Mouse (Mus musculus) heart, postnatal 0 days (tissue): Measurements from ENCODE around the gene Ms4a6c. TPM values are rescaled to one million over a fixed set of nuclear protein-coding genes. Genes with fewer than 3 reads are reported as not detected.

Experiments
- ATAC-seq: fragments of 200-750 bp; cut with Nextera tagmentation; 2 replicates; pipeline ENCODE4 v1.8.0; 2017; ENCODE audit warnings: low read depth, moderate number of reproducible peaks, moderate library complexity; ENCODE audit not compliant: insufficient read depth
- DNase-seq: peaks from one replicate; pipeline ENCODE4 v3.0.0-alpha.2; 2016; ENCODE audit warnings: low spot score
- H3K27ac ChIP-seq: fragments of 300-500 bp; sonication (generic); 2 replicates; pipeline ENCODE4 v1.5.1; 2014; ENCODE audit warnings: low read depth, mild to moderate bottlenecking
- H3K27me3 ChIP-seq: fragments of 300-500 bp; sonication (generic); 2 replicates; pipeline ENCODE4 v1.6.1; 2014; ENCODE audit warnings: low read length, mixed read lengths; ENCODE audit not compliant: control insufficient read depth, insufficient read depth
- H3K36me3 ChIP-seq: fragments of 300-500 bp; sonication (generic); replicated peaks from 2 replicates; pipeline ENCODE4 v1.6.1; 2014; ENCODE audit warnings: low read length, mixed read lengths; ENCODE audit not compliant: control insufficient read depth, insufficient read depth
- H3K4me1 ChIP-seq: fragments of 300-500 bp; sonication (generic); 2 replicates; pipeline ENCODE4 v1.6.1; 2014; ENCODE audit warnings: antibody characterized with exemption; ENCODE audit not compliant: control insufficient read depth, insufficient read depth
- H3K4me2 ChIP-seq: fragments of 300-500 bp; sonication (generic); 2 replicates; pipeline ENCODE4 v1.6.1; 2014; ENCODE audit warnings: low read depth, mild to moderate bottlenecking, low read length, moderate library complexity
- H3K4me3 ChIP-seq: fragments of 300-500 bp; sonication (generic); 2 replicates; pipeline ENCODE4 v1.5.1; 2014; ENCODE audit warnings: low read depth, low read length
- H3K9ac ChIP-seq: fragments of 300-500 bp; sonication (generic); replicated peaks from 2 replicates; pipeline ENCODE4 v1.6.1; 2014; ENCODE audit warnings: low read depth, low read length, mixed read lengths
- H3K9me3 ChIP-seq: fragments of 300-500 bp; sonication (generic); replicated peaks from 2 replicates; pipeline ENCODE4 v1.6.1; 2016; ENCODE audit warnings: low read length; ENCODE audit not compliant: control insufficient read depth
- CTCF ChIP-seq: IDR thresholded peaks from 2 replicates; pipeline ENCODE4 v1.5.1; 2016; ENCODE audit warnings: antibody characterized with exemption, control low read depth, low read depth
- EP300 ChIP-seq: IDR thresholded peaks from 2 replicates; pipeline ENCODE4 v1.6.1; 2016; ENCODE audit warnings: antibody characterized with exemption, low read depth
- WGBS: fragments of 180-500 bp; shearing (Covaris S2); extraction: QIAGEN DNeasy Blood & Tissue Kit; methylation state at CpG from one replicate; pipeline ENCODE4 v1.1.7; 2014; 5-methylcytosine and 5-hydroxymethylcytosine counted together
- polyA plus RNA-seq: library from polyadenylated mRNA; unstranded; fragments of >200 nt; fragmentation: Nextera tagmentation; extraction: Ambion mirVana; gene quantifications from 2 replicates; pipeline ENCODE4 v1.2.1, GENCODE M21; 2015
- total RNA-seq: library from RNA; depleted of rRNA; stranded (reverse); fragments of >200 nt; gene quantifications from 2 replicates; pipeline ENCODE4 v1.2.3, GENCODE M21; 2014; ENCODE audit warnings: low replicate concordance

Gene Ms4a6c
- total and polyA plus RNA-seq, 2 experiments from 2014 or later: 4.0 to 14.5 TPM

- Histone ChIP-seq H3K4me2 (no peak overlapping the region), H3K36me3 (no peaks in the 10 kb centered on the region), H3K4me3 (no peak overlapping the region), H3K27ac (no peak overlapping the region), H3K9ac (no peak overlapping the region), H3K4me1 (no peaks in the 10 kb centered on the region), H3K9me3 (no peaks in the 10 kb centered on the region), H3K27me3 (no peaks in the 10 kb centered on the region)
- no peak for ATAC-seq
- DNase-seq: no peak
- TF ChIP-seq EP300: no peak
- TF ChIP-seq CTCF: no peak
- WGBS: 77% methylated on average over 3 of the region's 3 CpGs
Measured at GRCm38 (mm10) chr19:11485266-11485665, 16.1 kb downstream of the Ms4a6c start.

GRCm38 (mm10) chr19:11485746-11486145, 16.6 kb downstream of the Ms4a6c start, which contains the start of gene Gm8369:
Gene Gm8369 (plus strand): TSS chr19:11485938.
- Histone ChIP-seq H3K27ac (no peak within 1 kb of the TSS), H3K4me2 (no peak within 1 kb of the TSS), H3K9me3 (no peaks in the 10 kb centered on the region), H3K36me3 (no peaks in the 10 kb centered on the region), H3K9ac (no peak within 1 kb of the TSS), H3K27me3 (no peaks in the 10 kb centered on the region), H3K4me1 (no peaks in the 10 kb centered on the region), H3K4me3 (no peak within 1 kb of the TSS)
- TF ChIP-seq EP300 (no peak), CTCF (no peak)
- WGBS: 59% methylated on average over 2 of the region's 2 CpGs
- ATAC-seq (no peak), DNase-seq (no peak)

- TF ChIP-seq CTCF (no peak), EP300 (no peak)
- no peak for ATAC-seq
- no peak overlapping the region for H3K27ac ChIP-seq
- no peak overlapping the region for H3K4me3 ChIP-seq
- 86% methylated on average over 1 of the region's 1 CpGs for WGBS
- H3K9ac ChIP-seq: no peak overlapping the region
- no peaks in the 10 kb centered on the region for H3K27me3 ChIP-seq
- no peak for DNase-seq
- no peaks in the 10 kb centered on the region for H3K9me3 ChIP-seq
- no peak overlapping the region for H3K4me2 ChIP-seq
- no peaks in the 10 kb centered on the region for H3K36me3 ChIP-seq
- H3K4me1 ChIP-seq: no peaks in the 10 kb centered on the region
Measured at GRCm38 (mm10) chr19:11486599-11486998, 17.4 kb downstream of the Ms4a6c start.

- Histone ChIP-seq H3K4me3 (no peak overlapping the region), H3K9me3 (no peaks in the 10 kb centered on the region), H3K27ac (no peak overlapping the region), H3K4me1 (no peaks in the 10 kb centered on the region), H3K27me3 (no peaks in the 10 kb centered on the region), H3K9ac (no peak overlapping the region), H3K36me3 (no peaks in the 10 kb centered on the region), H3K4me2 (no peak overlapping the region)
- no peak for ATAC-seq
- 51% methylated on average over 4 of the region's 4 CpGs for WGBS
- no peak for DNase-seq
- no peak for TF ChIP-seq EP300
- no peak for TF ChIP-seq CTCF
Measured at GRCm38 (mm10) chr19:11491406-11492189, 22.4 kb downstream of the Ms4a6c start.

- DNase-seq: no peak
- 71% methylated on average over 1 of the region's 1 CpGs for WGBS
- ATAC-seq: no peak
Measured at GRCm38 (mm10) chr19:11492671-11493070, 23.5 kb downstream of the Ms4a6c start.

GRCm38 (mm10) chr19:11494519-11494918, 25.4 kb downstream of the Ms4a6c start:
- Histone ChIP-seq H3K9me3 (no peaks in the 10 kb centered on the region), H3K4me3 (no peak overlapping the region), H3K9ac (no peak overlapping the region), H3K36me3 (no peaks in the 10 kb centered on the region), H3K4me2 (no peak overlapping the region), H3K27ac (no peak overlapping the region), H3K27me3 (no peaks in the 10 kb centered on the region), H3K4me1 (no peaks in the 10 kb centered on the region)
- DNase-seq (no peak), ATAC-seq (no peak)
- WGBS: 70% methylated on average over 3 of the region's 3 CpGs
- TF ChIP-seq EP300: no peak
- no peak for TF ChIP-seq CTCF

More at GRCm38 (mm10) chr19:11492671-11493070, 23.5 kb downstream of the Ms4a6c start:
- H3K27ac ChIP-seq: no peak overlapping the region
- no peaks in the 10 kb centered on the region for H3K9me3 ChIP-seq
- H3K4me2 ChIP-seq: no peak overlapping the region
- no peaks in the 10 kb centered on the region for H3K27me3 ChIP-seq
- H3K4me3 ChIP-seq: no peak overlapping the region
- no peak overlapping the region for H3K9ac ChIP-seq
- H3K36me3 ChIP-seq: no peaks in the 10 kb centered on the region
- TF ChIP-seq CTCF (no peak), EP300 (no peak)
- no peaks in the 10 kb centered on the region for H3K4me1 ChIP-seq
